Mouse (Mus musculus) ES-Bruce4 (cell line): ENCODE data around the gene Tsga10ip.

Experiments
- CTCF ChIP-seq: IDR thresholded peaks from one replicate; pipeline ENCODE4 v1.8.1; 2011; ENCODE audit warnings: low read depth, low read length
- POLR2A ChIP-seq: IDR thresholded peaks from one replicate; pipeline ENCODE4 v1.8.1; 2011; ENCODE audit warnings: low read length; ENCODE audit not compliant: insufficient read depth

DNA sequence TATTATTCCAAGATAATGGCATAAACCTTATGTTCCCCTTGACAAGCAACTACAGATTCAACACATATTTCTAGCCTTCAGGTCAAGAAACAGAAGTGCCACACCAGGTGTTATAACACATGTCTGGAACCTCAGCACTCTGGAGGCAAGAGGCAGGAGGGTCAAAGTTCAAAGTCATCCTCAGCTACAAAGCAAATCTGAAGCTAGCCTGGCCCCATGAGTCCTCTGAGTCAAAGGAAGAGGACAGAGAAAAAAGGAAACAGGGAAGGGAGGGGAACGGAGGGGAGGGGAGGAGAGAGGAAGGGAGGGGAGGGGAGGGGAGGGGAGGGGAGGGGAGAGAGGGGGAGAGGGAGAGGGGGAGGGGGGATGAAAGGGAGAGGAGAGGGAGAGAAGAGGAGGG lies 46.2 kb downstream of the Tsga10ip start:
- TF ChIP-seq CTCF (no peak), POLR2A (no peak)
